Mouse (Mus musculus): ENCODE results near the gene Cdc37. TPM values are rescaled to one million over a fixed set of nuclear protein-coding genes. Genes with fewer than 3 reads are reported as not detected.

Cdc37 gene
- polyA plus RNA-seq, 1 experiment from 2014 or later = 192 TPM

- WGBS = 70% methylated on average over 4 of the region's 4 CpGs
Measured at GRCm38 (mm10) chr9:21095958-21096357, 53.8 kb downstream of the Cdc37 start.

GRCm38 (mm10) chr9:21093423-21093822 lies 56.4 kb downstream of the Cdc37 start:
- DNase-seq (ENCODE audit: low spot score) (no peak), ATAC-seq (ENCODE audit: low FRiP score) (no peak)
- WGBS = 97% methylated on average over 9 of the region's 9 CpGs
- Histone ChIP-seq H3K9ac (no peak overlapping the region), H3K36me3 (replicated peaks; ENCODE audit: control insufficient read depth, insufficient read depth) (peaks cover 13% of the 10 kb centered on the region), H3K4me1 (replicated peaks; ENCODE audit: control insufficient read depth, insufficient read depth, low read length) (peaks cover 18% of the 10 kb centered on the region), H3K27me3 (ENCODE audit: control insufficient read depth, insufficient read depth, low read length) (no peaks in the 10 kb centered on the region), H3K4me2 (replicated peaks) (no peak overlapping the region), H3K9me3 (ENCODE audit: control insufficient read depth, low read length) (no peaks in the 10 kb centered on the region), H3K4me3 (replicated peaks; ENCODE audit: low read length) (no peak overlapping the region), H3K27ac (no peak overlapping the region)

More at GRCm38 (mm10) chr9:21095958-21096357, 53.8 kb downstream of the Cdc37 start:
- Histone ChIP-seq H3K4me3 (replicated peaks; ENCODE audit: low read length) (no peak overlapping the region), H3K27me3 (ENCODE audit: control insufficient read depth, insufficient read depth, low read length) (no peaks in the 10 kb centered on the region), H3K27ac (no peak overlapping the region), H3K9me3 (ENCODE audit: control insufficient read depth, low read length) (no peaks in the 10 kb centered on the region), H3K4me2 (replicated peaks) (no peak overlapping the region), H3K4me1 (replicated peaks; ENCODE audit: control insufficient read depth, insufficient read depth, low read length) (peaks cover 1% of the 10 kb centered on the region), H3K9ac (no peak overlapping the region), H3K36me3 (replicated peaks; ENCODE audit: control insufficient read depth, insufficient read depth) (no peaks in the 10 kb centered on the region)
- ATAC-seq (ENCODE audit: low FRiP score) (no peak), DNase-seq (ENCODE audit: low spot score) (no peak)

DNA sequence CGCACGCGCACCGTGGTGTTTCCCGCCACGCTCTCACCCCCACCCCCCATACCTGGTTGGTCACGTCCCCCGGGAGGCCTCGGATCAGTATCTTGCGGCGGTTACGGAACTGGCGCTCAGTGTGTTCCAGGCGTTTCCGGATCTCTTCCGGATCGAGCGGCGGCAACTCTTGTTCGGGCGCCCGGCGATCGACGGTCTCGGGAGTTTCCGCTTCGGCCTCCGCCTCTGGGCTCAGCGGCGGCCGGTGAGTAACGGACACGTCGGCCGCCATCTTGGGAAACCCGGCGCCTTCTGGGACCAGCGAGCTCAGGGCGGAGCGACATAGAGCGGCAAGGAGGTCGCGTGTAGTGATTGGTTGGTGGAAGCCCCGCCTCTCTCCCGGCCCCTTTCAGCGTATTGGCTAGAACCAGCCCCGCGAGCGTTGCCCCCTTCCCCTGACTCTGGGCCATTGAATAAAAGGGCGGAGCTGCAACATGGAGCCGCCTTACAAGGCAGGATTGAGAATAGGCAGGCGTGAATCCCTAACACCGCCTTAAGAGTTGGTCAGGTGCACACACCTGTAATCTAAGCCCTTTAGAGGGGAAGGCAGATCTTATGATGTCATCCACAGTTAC lies 58.0 kb downstream of the Cdc37 start, which contains the start of the genes Gm38431 and Raver1:
Gene Gm38431 (minus strand): TSS at position 291 of the 614 bp plus-strand sequence.
Gene Raver1 (minus strand): TSS at position 302 of the 614 bp plus-strand sequence.
- DNase-seq (ENCODE audit: low spot score) = peak; percentile 95
- Histone ChIP-seq H3K9me3 (ENCODE audit: control insufficient read depth, low read length) (no peaks in the 10 kb centered on the region), H3K4me2 (replicated peaks) (peak within 1 kb of the TSS; percentile 86), H3K9ac (peak within 1 kb of the TSS; percentile 75), H3K27ac (peak within 1 kb of the TSS; percentile 91), H3K4me3 (replicated peaks; ENCODE audit: low read length) (peak within 1 kb of the TSS; percentile 68), H3K4me1 (replicated peaks; ENCODE audit: control insufficient read depth, insufficient read depth, low read length) (peaks cover 18% of the 10 kb centered on the region), H3K36me3 (replicated peaks; ENCODE audit: control insufficient read depth, insufficient read depth) (peaks cover 29% of the 10 kb centered on the region), H3K27me3 (ENCODE audit: control insufficient read depth, insufficient read depth, low read length) (no peaks in the 10 kb centered on the region)
- ATAC-seq (ENCODE audit: low FRiP score) = peak; percentile 99
- under 1% methylated on average over 54 of the region's 54 CpGs for WGBS

DNA sequence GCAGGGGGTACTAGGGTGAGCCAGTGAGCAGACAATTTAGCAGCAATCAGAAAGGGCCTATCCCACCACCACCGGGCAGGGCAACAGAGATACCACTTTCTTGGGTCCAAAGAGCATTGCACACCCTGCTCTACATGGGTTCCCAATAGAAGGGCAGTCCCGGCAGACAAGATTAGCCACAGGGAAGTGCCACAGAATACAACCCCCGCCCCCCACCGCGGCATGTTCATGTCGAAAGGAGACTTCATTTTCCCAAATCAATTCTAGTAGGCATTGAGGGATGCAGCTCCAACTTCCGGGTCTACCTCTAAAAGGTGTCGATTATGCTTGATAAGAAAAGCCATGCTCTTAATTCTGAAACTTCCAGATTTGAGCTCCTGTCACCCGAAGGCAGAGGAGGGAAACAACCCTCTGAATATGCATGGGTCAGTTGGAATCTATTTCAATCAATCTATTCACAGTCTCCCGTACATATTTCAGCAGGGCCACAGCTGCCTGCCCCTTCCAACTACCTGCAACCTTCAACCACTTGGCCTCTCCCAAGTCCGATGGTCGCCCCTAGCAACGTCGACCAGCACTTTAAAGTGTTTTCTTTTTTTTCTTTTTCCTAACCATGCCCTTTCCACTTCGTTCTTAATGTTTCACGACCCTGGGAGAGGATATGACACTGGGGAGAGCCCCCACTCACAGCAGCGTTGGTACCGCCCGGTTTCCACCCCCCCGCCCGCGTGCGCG lies 58.6 kb downstream of the Cdc37 start:
- ATAC-seq (ENCODE audit: low FRiP score) = no peak; the same call in 1 of the 2 replicates
- H3K9ac ChIP-seq = peak overlapping the region; percentile 75
- H3K36me3 ChIP-seq (replicated peaks; ENCODE audit: control insufficient read depth, insufficient read depth) = peaks cover 36% of the 10 kb centered on the region
- no peaks in the 10 kb centered on the region for H3K27me3 ChIP-seq (ENCODE audit: control insufficient read depth, insufficient read depth, low read length)
- 3% methylated on average over 24 of the region's 24 CpGs for WGBS
- peak overlapping the region; percentile 68 for H3K4me3 ChIP-seq (replicated peaks; ENCODE audit: low read length)
- DNase-seq (ENCODE audit: low spot score) = peak; percentile 26
- peak overlapping the region; percentile 91 for H3K27ac ChIP-seq
- peak overlapping the region; percentile 86 for H3K4me2 ChIP-seq (replicated peaks)
- H3K4me1 ChIP-seq (replicated peaks; ENCODE audit: control insufficient read depth, insufficient read depth, low read length) = peaks cover 18% of the 10 kb centered on the region
- no peaks in the 10 kb centered on the region for H3K9me3 ChIP-seq (ENCODE audit: control insufficient read depth, low read length)

- WGBS = 90% methylated on average over 1 of the region's 1 CpGs
- Histone ChIP-seq H3K9ac (peak overlapping the region; percentile 75), H3K4me1 (replicated peaks; ENCODE audit: control insufficient read depth, insufficient read depth, low read length) (peaks cover 18% of the 10 kb centered on the region), H3K36me3 (replicated peaks; ENCODE audit: control insufficient read depth, insufficient read depth) (peaks cover 42% of the 10 kb centered on the region), H3K9me3 (ENCODE audit: control insufficient read depth, low read length) (no peaks in the 10 kb centered on the region), H3K27me3 (ENCODE audit: control insufficient read depth, insufficient read depth, low read length) (no peaks in the 10 kb centered on the region), H3K27ac (no peak overlapping the region), H3K4me3 (replicated peaks; ENCODE audit: low read length) (peak overlapping the region; percentile 68), H3K4me2 (replicated peaks) (peak overlapping the region; percentile 86)
- ATAC-seq (ENCODE audit: low FRiP score) (no peak), DNase-seq (ENCODE audit: low spot score) (no peak)
Measured at GRCm38 (mm10) chr9:21090537-21090936, 59.2 kb downstream of the Cdc37 start.

DNA sequence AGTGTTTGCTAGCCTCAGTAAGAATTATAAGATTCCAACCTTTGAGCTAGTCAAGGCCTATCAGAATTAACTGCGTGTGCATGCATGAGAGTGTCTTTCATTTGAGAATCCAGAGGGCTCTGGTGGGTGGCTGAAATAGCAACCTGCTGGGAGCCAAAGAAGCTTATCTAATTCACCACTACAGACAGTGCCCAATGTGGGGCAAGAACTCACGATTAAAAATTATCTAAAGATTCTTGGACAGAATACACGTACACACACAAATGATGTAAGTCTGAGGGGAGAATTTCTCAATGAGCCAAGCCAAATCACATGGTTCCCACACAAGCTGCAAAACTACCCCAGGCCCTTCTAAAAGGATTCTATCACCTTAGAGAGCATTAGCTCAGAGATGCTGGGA lies 66.5 kb downstream of the Cdc37 start:
- H3K4me1 ChIP-seq (replicated peaks; ENCODE audit: control insufficient read depth, insufficient read depth, low read length) = no peaks in the 10 kb centered on the region
- no peak overlapping the region for H3K9ac ChIP-seq
- WGBS = 92% methylated on average over 3 of the region's 3 CpGs
- H3K27ac ChIP-seq = no peak overlapping the region
- ATAC-seq (ENCODE audit: low FRiP score) = no peak
- H3K4me3 ChIP-seq (replicated peaks; ENCODE audit: low read length) = no peak overlapping the region
- H3K4me2 ChIP-seq (replicated peaks) = no peak overlapping the region
- no peaks in the 10 kb centered on the region for H3K9me3 ChIP-seq (ENCODE audit: control insufficient read depth, low read length)
- H3K36me3 ChIP-seq (replicated peaks; ENCODE audit: control insufficient read depth, insufficient read depth) = peaks cover 98% of the 10 kb centered on the region
- no peaks in the 10 kb centered on the region for H3K27me3 ChIP-seq (ENCODE audit: control insufficient read depth, insufficient read depth, low read length)
- no peak for DNase-seq (ENCODE audit: low spot score)

Other genes with a start within 250 kb of the Cdc37 start
- gene Dnmt1, start 190.1 kb downstream of the Cdc37 start, polyA plus RNA-seq (2014; fragmentation: Nextera tagmentation; extraction: Ambion mirVana) = 37.8 and 41.1 TPM in 2 replicates
- gene S1pr2, start 173.2 kb downstream of the Cdc37 start, polyA plus RNA-seq (2014; fragmentation: Nextera tagmentation; extraction: Ambion mirVana) = 8.6 and 8.8 TPM in 2 replicates
- 97.3 and 102 TPM in 2 replicates for gene Mrpl4, start 147.2 kb downstream of the Cdc37 start, polyA plus RNA-seq (2014; fragmentation: Nextera tagmentation; extraction: Ambion mirVana)
- 3.6 and 3.8 TPM in 2 replicates for gene Icam1, start 134.0 kb downstream of the Cdc37 start, polyA plus RNA-seq (2014; fragmentation: Nextera tagmentation; extraction: Ambion mirVana)
- 0.31 TPM in 1 of 2 replicates, not detected in the other for gene Icam4, start 120.6 kb downstream of the Cdc37 start, polyA plus RNA-seq (2014; fragmentation: Nextera tagmentation; extraction: Ambion mirVana)
- 1.6 and 1.9 TPM in 2 replicates for gene Icam5, start 117.9 kb downstream of the Cdc37 start, polyA plus RNA-seq (2014; fragmentation: Nextera tagmentation; extraction: Ambion mirVana)
- 1.0 and 2.0 TPM in 2 replicates for gene Zglp1, start 82.9 kb downstream of the Cdc37 start, polyA plus RNA-seq (2014; fragmentation: Nextera tagmentation; extraction: Ambion mirVana)
- 1.2 and 2.4 TPM in 2 replicates for gene Gm49373, start 76.9 kb downstream of the Cdc37 start, polyA plus RNA-seq (2014; fragmentation: Nextera tagmentation; extraction: Ambion mirVana)
- gene Fdx1l, start 76.4 kb downstream of the Cdc37 start, polyA plus RNA-seq (2014; fragmentation: Nextera tagmentation; extraction: Ambion mirVana) = 67.0 and 72.0 TPM in 2 replicates
- 0.95 and 1.6 TPM in 2 replicates for gene Gm38431, start 58.0 kb downstream of the Cdc37 start, polyA plus RNA-seq (2014; fragmentation: Nextera tagmentation; extraction: Ambion mirVana)
- gene Raver1, start 58.0 kb downstream of the Cdc37 start, polyA plus RNA-seq (2014; fragmentation: Nextera tagmentation; extraction: Ambion mirVana) = 35.2 and 37.6 TPM in 2 replicates
- 7.3 and 8.4 TPM in 2 replicates for gene Tyk2, start 18.7 kb downstream of the Cdc37 start, polyA plus RNA-seq (2014; fragmentation: Nextera tagmentation; extraction: Ambion mirVana)
- 28.8 and 35.5 TPM in 2 replicates for gene Pde4a, start 15.7 kb upstream of the Cdc37 start, polyA plus RNA-seq (2014; fragmentation: Nextera tagmentation; extraction: Ambion mirVana)
- gene Keap1, start 89.4 kb upstream of the Cdc37 start, polyA plus RNA-seq (2014; fragmentation: Nextera tagmentation; extraction: Ambion mirVana) = 39.3 and 43.6 TPM in 2 replicates
- gene S1pr5, start 98.5 kb upstream of the Cdc37 start, polyA plus RNA-seq (2014; fragmentation: Nextera tagmentation; extraction: Ambion mirVana) = 3.9 and 4.1 TPM in 2 replicates
- 38.1 and 46.9 TPM in 2 replicates for gene Atg4d, start 115.3 kb upstream of the Cdc37 start, polyA plus RNA-seq (2014; fragmentation: Nextera tagmentation; extraction: Ambion mirVana)
- 11.2 and 15.6 TPM in 2 replicates for gene Kri1, start 138.0 kb upstream of the Cdc37 start, polyA plus RNA-seq (2014; fragmentation: Nextera tagmentation; extraction: Ambion mirVana)
- gene Cdkn2d, start 141.4 kb upstream of the Cdc37 start, polyA plus RNA-seq (2014; fragmentation: Nextera tagmentation; extraction: Ambion mirVana) = 107 and 112 TPM in 2 replicates
- gene Ap1m2, start 162.4 kb upstream of the Cdc37 start, polyA plus RNA-seq (2014; fragmentation: Nextera tagmentation; extraction: Ambion mirVana) = 1.8 and 2.2 TPM in 2 replicates
- 58.4 and 62.3 TPM in 2 replicates for gene Slc44a2, start 170.7 kb upstream of the Cdc37 start, polyA plus RNA-seq (2014; fragmentation: Nextera tagmentation; extraction: Ambion mirVana)
- gene Ilf3, start 217.9 kb upstream of the Cdc37 start, polyA plus RNA-seq (2014; fragmentation: Nextera tagmentation; extraction: Ambion mirVana) = 188 and 201 TPM in 2 replicates